Comparison of ENCODE assay signal across 12 mouse cellular contexts in the genomic region with DNA sequence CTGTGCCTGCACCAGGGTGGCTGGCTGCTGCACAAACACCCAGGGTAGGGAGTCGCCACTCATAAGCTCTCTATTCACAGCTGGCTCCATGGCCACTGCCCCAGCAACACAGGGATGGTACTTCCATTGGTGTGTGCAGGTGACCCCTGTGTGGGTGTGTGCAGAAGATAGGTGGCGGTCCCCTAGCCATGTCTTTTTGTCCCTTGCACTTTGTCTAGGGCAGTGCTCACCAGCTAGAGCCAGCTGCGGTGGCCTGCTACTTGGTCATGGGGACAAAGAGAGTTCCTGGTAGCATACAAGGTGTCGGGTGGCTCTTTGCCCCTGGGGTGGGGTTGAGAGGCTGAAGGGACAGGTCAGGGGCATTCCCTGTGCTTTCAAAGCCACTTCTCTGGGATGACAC. TPM values are rescaled to one million over a fixed set of nuclear protein-coding genes. Genes with fewer than 3 reads are reported as not detected.
DNase-seq lines count a peak whose midpoint lies in the region; ATAC-seq and TF ChIP-seq lines count a peak whose summit lies in the region.
"Had no signal": no experiment of that assay in that cellular context is flagged by ENCODE, and none has a peak within 500 bp of the region (broad histone marks: within the 10 kb centered on the region; RNA-seq: fewer than 3 reads in every experiment).

No protein-coding gene starts in this region.

- peaks cover 40% of the 10 kb centered on the region for H3K4me1 ChIP-seq in hindbrain, embryonic 10.5 days (replicated peaks)
- H3K4me1 ChIP-seq in hindbrain, embryonic 11.5 days (replicated peaks; ENCODE audit: control insufficient read depth, insufficient read depth, low read length): 0 out of 2 replicates have a peak, but pooled peaks cover 5% of the 10 kb centered on the region
- H3K4me1 ChIP-seq in lung, embryonic 16.5 days (replicated peaks; ENCODE audit: control insufficient read depth, insufficient read depth, low read length): no peaks in the 10 kb centered on the region
- H3K4me1 ChIP-seq in lung, postnatal 0 days (ENCODE audit: insufficient read depth, low read depth, low read length): no peaks in the 10 kb centered on the region
- H3K4me1 ChIP-seq in forebrain, embryonic 12.5 days: peaks cover 17% of the 10 kb centered on the region
- H3K4me1 ChIP-seq in midbrain, embryonic 14.5 days (ENCODE audit: control insufficient read depth, insufficient read depth, low read length): no peaks in the 10 kb centered on the region

- 83% methylated on average over 4 of the region's 4 CpGs for WGBS in hindbrain, embryonic 10.5 days
- 73% methylated on average over 4 of the region's 4 CpGs for WGBS in hindbrain, embryonic 11.5 days
- 75% methylated on average over 4 of the region's 4 CpGs for WGBS in lung, embryonic 16.5 days
- 72% methylated on average over 4 of the region's 4 CpGs for WGBS in lung, postnatal 0 days
- WGBS in forebrain, embryonic 12.5 days: 75% methylated on average over 4 of the region's 4 CpGs
- WGBS in midbrain, embryonic 14.5 days: 81% methylated on average over 4 of the region's 4 CpGs

- no peak for DNase-seq in hindbrain, embryonic 10.5 days (ENCODE audit: low spot score)
- no peak for DNase-seq in hindbrain, embryonic 11.5 days (ENCODE audit: low spot score)
- DNase-seq in lung, postnatal 0 days (ENCODE audit: low spot score): no peak
- DNase-seq in midbrain, embryonic 14.5 days: no peak
- no peak for DNase-seq in left cerebral cortex, postnatal 4 days

- TF ChIP-seq CTCF in lung, postnatal 0 days (IDR thresholded peaks at IDR 0.05): no peak

- H3K27ac ChIP-seq in hindbrain, embryonic 10.5 days: no peak overlapping the region
- no peak overlapping the region for H3K27ac ChIP-seq in hindbrain, embryonic 11.5 days (ENCODE audit: low read depth, low read length)
- no peak overlapping the region for H3K27ac ChIP-seq in lung, embryonic 16.5 days (ENCODE audit: low read length)
- no peak overlapping the region for H3K27ac ChIP-seq in lung, postnatal 0 days (ENCODE audit: low read length)
- H3K27ac ChIP-seq in forebrain, embryonic 12.5 days: no peak overlapping the region
- H3K27ac ChIP-seq in midbrain, embryonic 14.5 days (replicated peaks; ENCODE audit: low read depth, low read length): no peak overlapping the region

- H3K4me2 ChIP-seq in hindbrain, embryonic 11.5 days (replicated peaks; ENCODE audit: low read depth, low read length): no peak overlapping the region
- no peak overlapping the region for H3K4me2 ChIP-seq in lung, embryonic 16.5 days (ENCODE audit: low read depth, low read length)
- H3K4me2 ChIP-seq in lung, postnatal 0 days (replicated peaks; ENCODE audit: low read depth, low read length): no peak overlapping the region
- peak overlapping the region; percentile 25; the same call in 1 of the 2 replicates for H3K4me2 ChIP-seq in forebrain, embryonic 12.5 days
- 0 out of 2 replicates have a peak overlapping the region, but pooled peaks have one; percentile 12 for H3K4me2 ChIP-seq in midbrain, embryonic 14.5 days (ENCODE audit: low read length)
- H3K4me2 ChIP-seq: heart, embryonic 12.5 days had no signal

- H3K27me3 ChIP-seq in hindbrain, embryonic 10.5 days (ENCODE audit: insufficient read depth, poor library complexity, severe bottlenecking): peaks cover 100% of the 10 kb centered on the region
- H3K27me3 ChIP-seq in hindbrain, embryonic 11.5 days (ENCODE audit: control insufficient read depth, insufficient read depth, low read length): peaks cover 10% of the 10 kb centered on the region
- peaks cover 17% of the 10 kb centered on the region for H3K27me3 ChIP-seq in lung, embryonic 16.5 days (ENCODE audit: control insufficient read depth, insufficient read depth, low read depth, low read length)
- H3K27me3 ChIP-seq in lung, postnatal 0 days (replicated peaks; ENCODE audit: insufficient read depth, low read length): peaks cover 14% of the 10 kb centered on the region
- peaks cover 47% of the 10 kb centered on the region for H3K27me3 ChIP-seq in forebrain, embryonic 12.5 days
- peaks cover 14% of the 10 kb centered on the region; the same call in 1 of the 2 replicates for H3K27me3 ChIP-seq in midbrain, embryonic 14.5 days (ENCODE audit: control insufficient read depth, insufficient read depth, low read length)

- no peak for TF ChIP-seq EP300 in lung, postnatal 0 days (IDR thresholded peaks at IDR 0.05)

- ATAC-seq in hindbrain, embryonic 11.5 days (ENCODE audit: low FRiP score): no peak
- ATAC-seq in lung, embryonic 16.5 days (ENCODE audit: low read depth): 0 out of 2 replicates have a peak, but pooled peaks have one; percentile 6
- ATAC-seq in lung, postnatal 0 days: no peak
- peak; percentile 5; the same call in 1 of the 2 replicates for ATAC-seq in forebrain, embryonic 12.5 days (ENCODE audit: low FRiP score)
- no peak for ATAC-seq in midbrain, embryonic 14.5 days (ENCODE audit: low FRiP score, low TSS enrichment)
- ATAC-seq in monocyte, adult 5-6 weeks (replicated peaks; ENCODE audit: insufficient number of reproducible peaks, low FRiP score, low TSS enrichment, poor library complexity, severe bottlenecking): no peak

- intact Hi-C loops in left cerebral cortex, postnatal 4 days (cut with DNase I): no loop called here

- H3K9me3 ChIP-seq in hindbrain, embryonic 10.5 days: no peaks in the 10 kb centered on the region
- no peaks in the 10 kb centered on the region for H3K9me3 ChIP-seq in hindbrain, embryonic 11.5 days (ENCODE audit: control insufficient read depth, low read length)
- no peaks in the 10 kb centered on the region for H3K9me3 ChIP-seq in lung, embryonic 16.5 days (ENCODE audit: control insufficient read depth, low read length)
- H3K9me3 ChIP-seq in lung, postnatal 0 days (ENCODE audit: low read length): no peaks in the 10 kb centered on the region
- H3K9me3 ChIP-seq in forebrain, embryonic 12.5 days: no peaks in the 10 kb centered on the region
- no peaks in the 10 kb centered on the region for H3K9me3 ChIP-seq in midbrain, embryonic 14.5 days (ENCODE audit: control insufficient read depth, low read length)
- H3K9me3 ChIP-seq: heart, embryonic 12.5 days had no signal

- H3K36me3 ChIP-seq in hindbrain, embryonic 10.5 days: no peaks in the 10 kb centered on the region
- H3K36me3 ChIP-seq in hindbrain, embryonic 11.5 days (ENCODE audit: control insufficient read depth, insufficient read depth, low read length): no peaks in the 10 kb centered on the region
- no peaks in the 10 kb centered on the region for H3K36me3 ChIP-seq in lung, embryonic 16.5 days (ENCODE audit: control insufficient read depth, insufficient read depth, low read length)
- no peaks in the 10 kb centered on the region for H3K36me3 ChIP-seq in lung, postnatal 0 days (ENCODE audit: insufficient read depth, low read length)
- no peaks in the 10 kb centered on the region for H3K36me3 ChIP-seq in forebrain, embryonic 12.5 days (replicated peaks)
- H3K36me3 ChIP-seq in midbrain, embryonic 14.5 days (ENCODE audit: control insufficient read depth, insufficient read depth, low read length): 0 out of 2 replicates have a peak, but pooled peaks cover 12% of the 10 kb centered on the region
- H3K36me3 ChIP-seq: heart, embryonic 12.5 days had no signal

- peak overlapping the region; percentile 7; the same call in 1 of the 2 replicates for H3K4me3 ChIP-seq in hindbrain, embryonic 10.5 days
- no peak overlapping the region for H3K4me3 ChIP-seq in hindbrain, embryonic 11.5 days (ENCODE audit: low read depth, low read length)
- no peak overlapping the region for H3K4me3 ChIP-seq in lung, embryonic 16.5 days (ENCODE audit: low read length)
- no peak overlapping the region for H3K4me3 ChIP-seq in lung, postnatal 0 days (ENCODE audit: low read depth, low read length)
- H3K4me3 ChIP-seq in forebrain, embryonic 12.5 days (replicated peaks): no peak overlapping the region
- no peak overlapping the region for H3K4me3 ChIP-seq in midbrain, embryonic 14.5 days (replicated peaks; ENCODE audit: low read depth, low read length)
- H3K4me3 ChIP-seq: heart, embryonic 12.5 days had no signal

- H3K9ac ChIP-seq in hindbrain, embryonic 11.5 days (ENCODE audit: low read depth, low read length): no peak overlapping the region
- H3K9ac ChIP-seq in lung, embryonic 16.5 days (ENCODE audit: low read length): no peak overlapping the region
- no peak overlapping the region for H3K9ac ChIP-seq in lung, postnatal 0 days (replicated peaks; ENCODE audit: low read depth)
- H3K9ac ChIP-seq in forebrain, embryonic 12.5 days: no peak overlapping the region
- no peak overlapping the region for H3K9ac ChIP-seq in midbrain, embryonic 14.5 days (replicated peaks; ENCODE audit: low read length)
- H3K9ac ChIP-seq: heart, embryonic 12.5 days; liver, postnatal 0 days had no signal

RNA-seq across cellular contexts. Expression of gene Matk, which starts 8.6 kb away (rescaled TPM):
- 3.9 and 4.9 TPM in 2 replicates for polyA plus RNA-seq in hindbrain, embryonic 10.5 days (2016; fragmentation: Nextera tagmentation; extraction: Ambion mirVana)
- polyA plus RNA-seq in hindbrain, embryonic 11.5 days (2014; fragmentation: Nextera tagmentation; extraction: Ambion mirVana): 3.1 and 3.3 TPM in 2 replicates
- polyA plus RNA-seq in lung, embryonic 16.5 days (2015; fragmentation: Nextera tagmentation; extraction: Ambion mirVana): 2.9 and 3.5 TPM in 2 replicates
- 1.5 and 1.6 TPM in 2 replicates for polyA plus RNA-seq in lung, postnatal 0 days (2015; fragmentation: Nextera tagmentation; extraction: Ambion mirVana)
- polyA plus RNA-seq in forebrain, embryonic 12.5 days (2016; fragmentation: Nextera tagmentation; extraction: Ambion mirVana): 4.1 and 5.7 TPM in 2 replicates
- 14.8 and 29.4 TPM in 2 replicates for polyA plus RNA-seq in midbrain, embryonic 14.5 days (2014; fragmentation: Nextera tagmentation; extraction: Ambion mirVana)
- total RNA-seq in left cerebral cortex, postnatal 4 days (2021): 100 to 1,000 TPM; 132 to 140 TPM
- 10.2 to 29.6 TPM (median 11.9 TPM) in 3 replicates for total RNA-seq in monocyte, adult 5-6 weeks (2017)

RNA-seq across cellular contexts. Expression of gene Zfr2, which starts 11.2 kb away (rescaled TPM):
- 5.1 and 6.7 TPM in 2 replicates for polyA plus RNA-seq in hindbrain, embryonic 10.5 days (2016; fragmentation: Nextera tagmentation; extraction: Ambion mirVana)
- 3.4 and 4.3 TPM in 2 replicates for polyA plus RNA-seq in hindbrain, embryonic 11.5 days (2014; fragmentation: Nextera tagmentation; extraction: Ambion mirVana)
- 5.0 and 6.0 TPM in 2 replicates for polyA plus RNA-seq in lung, embryonic 16.5 days (2015; fragmentation: Nextera tagmentation; extraction: Ambion mirVana)
- 2.3 and 2.4 TPM in 2 replicates for polyA plus RNA-seq in lung, postnatal 0 days (2015; fragmentation: Nextera tagmentation; extraction: Ambion mirVana)
- 9.0 and 10.0 TPM in 2 replicates for polyA plus RNA-seq in forebrain, embryonic 12.5 days (2016; fragmentation: Nextera tagmentation; extraction: Ambion mirVana)
- 20.3 and 21.7 TPM in 2 replicates for polyA plus RNA-seq in midbrain, embryonic 14.5 days (2014; fragmentation: Nextera tagmentation; extraction: Ambion mirVana)
- 10 to 100 TPM; 65.2 to 66.0 TPM for total RNA-seq in left cerebral cortex, postnatal 4 days (2021)
- total RNA-seq in monocyte, adult 5-6 weeks (2017): 0.10 to 0.58 TPM in 2 of 3 replicates, not detected in the other

RNA-seq across cellular contexts. Expression of gene Atcay, which starts 13.5 kb away (rescaled TPM):
- polyA plus RNA-seq in hindbrain, embryonic 10.5 days (2016; fragmentation: Nextera tagmentation; extraction: Ambion mirVana): 7.6 and 25.9 TPM in 2 replicates
- 22.8 and 23.8 TPM in 2 replicates for polyA plus RNA-seq in hindbrain, embryonic 11.5 days (2014; fragmentation: Nextera tagmentation; extraction: Ambion mirVana)
- 0.36 and 0.39 TPM in 2 replicates for polyA plus RNA-seq in lung, embryonic 16.5 days (2015; fragmentation: Nextera tagmentation; extraction: Ambion mirVana)
- not detected in 2 replicates for polyA plus RNA-seq in lung, postnatal 0 days (2015; fragmentation: Nextera tagmentation; extraction: Ambion mirVana)
- 31.8 and 33.9 TPM in 2 replicates for polyA plus RNA-seq in forebrain, embryonic 12.5 days (2016; fragmentation: Nextera tagmentation; extraction: Ambion mirVana)
- 82.4 and 118 TPM in 2 replicates for polyA plus RNA-seq in midbrain, embryonic 14.5 days (2014; fragmentation: Nextera tagmentation; extraction: Ambion mirVana)
- total RNA-seq in left cerebral cortex, postnatal 4 days (2021): 100 to 1,000 TPM; 195 to 206 TPM
- not detected in 3 replicates for total RNA-seq in monocyte, adult 5-6 weeks (2017)
- total RNA-seq: megakaryocyte progenitor cell, adult 5-6 weeks; neutrophil, adult 5-6 weeks had no signal
- polyA plus RNA-seq: liver, postnatal 0 days had no signal

RNA-seq across cellular contexts. Expression of gene Mrpl54, which starts 22.6 kb away (rescaled TPM):
- 238 and 239 TPM in 2 replicates for polyA plus RNA-seq in hindbrain, embryonic 10.5 days (2016; fragmentation: Nextera tagmentation; extraction: Ambion mirVana)
- 179 and 182 TPM in 2 replicates for polyA plus RNA-seq in hindbrain, embryonic 11.5 days (2014; fragmentation: Nextera tagmentation; extraction: Ambion mirVana)
- polyA plus RNA-seq in lung, embryonic 16.5 days (2015; fragmentation: Nextera tagmentation; extraction: Ambion mirVana): 202 and 210 TPM in 2 replicates
- polyA plus RNA-seq in lung, postnatal 0 days (2015; fragmentation: Nextera tagmentation; extraction: Ambion mirVana): 132 and 162 TPM in 2 replicates
- polyA plus RNA-seq in forebrain, embryonic 12.5 days (2016; fragmentation: Nextera tagmentation; extraction: Ambion mirVana): 136 and 138 TPM in 2 replicates
- 121 and 152 TPM in 2 replicates for polyA plus RNA-seq in midbrain, embryonic 14.5 days (2014; fragmentation: Nextera tagmentation; extraction: Ambion mirVana)
- 10 to 100 TPM; 41.9 to 50.6 TPM for total RNA-seq in left cerebral cortex, postnatal 4 days (2021)
- total RNA-seq in monocyte, adult 5-6 weeks (2017): 77.4 to 89.3 TPM (median 78.0 TPM) in 3 replicates

RNA-seq across cellular contexts. Expression of gene Apba3, which starts 22.6 kb away (rescaled TPM):
- polyA plus RNA-seq in hindbrain, embryonic 10.5 days (2016; fragmentation: Nextera tagmentation; extraction: Ambion mirVana): 46.2 and 54.6 TPM in 2 replicates
- polyA plus RNA-seq in hindbrain, embryonic 11.5 days (2014; fragmentation: Nextera tagmentation; extraction: Ambion mirVana): 32.1 and 33.5 TPM in 2 replicates
- 61.2 and 69.2 TPM in 2 replicates for polyA plus RNA-seq in lung, embryonic 16.5 days (2015; fragmentation: Nextera tagmentation; extraction: Ambion mirVana)
- 47.9 and 49.4 TPM in 2 replicates for polyA plus RNA-seq in lung, postnatal 0 days (2015; fragmentation: Nextera tagmentation; extraction: Ambion mirVana)
- polyA plus RNA-seq in forebrain, embryonic 12.5 days (2016; fragmentation: Nextera tagmentation; extraction: Ambion mirVana): 31.1 and 33.3 TPM in 2 replicates
- polyA plus RNA-seq in midbrain, embryonic 14.5 days (2014; fragmentation: Nextera tagmentation; extraction: Ambion mirVana): 25.1 and 27.5 TPM in 2 replicates
- total RNA-seq in left cerebral cortex, postnatal 4 days (2021): 10 to 100 TPM; 22.6 to 28.2 TPM
- 8.9 to 13.4 TPM (median 11.5 TPM) in 3 replicates for total RNA-seq in monocyte, adult 5-6 weeks (2017)

Comparison
In these comparisons a context has a peak if more than half of its experiments do, and no peak if none do; other contexts are left out.
1. ATAC-seq: peak in lung, embryonic 16.5 days (single experiment) and forebrain, embryonic 12.5 days (single experiment); none in hindbrain, embryonic 11.5 days (single experiment), lung, postnatal 0 days (single experiment), midbrain, embryonic 14.5 days (single experiment) and monocyte, adult 5-6 weeks (single experiment).
2. H3K4me2 ChIP-seq: peak in forebrain, embryonic 12.5 days (single experiment) and midbrain, embryonic 14.5 days (single experiment); none in hindbrain, embryonic 11.5 days (single experiment), lung, embryonic 16.5 days (single experiment) and lung, postnatal 0 days (single experiment).